Mouse (Mus musculus): ENCODE results near the gene Hsp90ab1. TPM values are rescaled to one million over a fixed set of nuclear protein-coding genes. Genes with fewer than 3 reads are reported as not detected.

Gene Hsp90ab1
- polyA plus RNA-seq, 1 experiment from 2014 or later: 1,555 TPM

GRCm38 (mm10) chr17:45542129-45542528 is 30.9 kb downstream of the Hsp90ab1 start:
- 42% methylated on average over 6 of the region's 6 CpGs for WGBS
- H3K9ac ChIP-seq: no peak overlapping the region
- peaks cover 36% of the 10 kb centered on the region for H3K4me1 ChIP-seq (replicated peaks)
- peaks cover 12% of the 10 kb centered on the region; the same call in 1 of the 2 replicates for H3K36me3 ChIP-seq
- H3K27ac ChIP-seq (replicated peaks): no peak overlapping the region
- no peak overlapping the region for H3K4me2 ChIP-seq
- no peak for ATAC-seq (ENCODE audit: low FRiP score, low read depth)
- H3K4me3 ChIP-seq: no peak overlapping the region
- H3K27me3 ChIP-seq: peaks cover 17% of the 10 kb centered on the region
- H3K9me3 ChIP-seq: no peaks in the 10 kb centered on the region

- Histone ChIP-seq H3K9ac (no peak overlapping the region), H3K4me1 (replicated peaks) (peaks cover 14% of the 10 kb centered on the region), H3K9me3 (no peaks in the 10 kb centered on the region), H3K4me3 (no peak overlapping the region), H3K27ac (replicated peaks) (no peak overlapping the region), H3K27me3 (0 out of 2 replicates have a peak, but pooled peaks cover 18% of the 10 kb centered on the region), H3K4me2 (no peak overlapping the region), H3K36me3 (peaks cover 4% of the 10 kb centered on the region; the same call in 1 of the 2 replicates)
- no peak for ATAC-seq (ENCODE audit: low FRiP score, low read depth)
- WGBS: 84% methylated on average over 21 of the region's 21 CpGs
Observed at GRCm38 (mm10) chr17:45539664-45540063, 33.4 kb downstream of the Hsp90ab1 start.

GRCm38 (mm10) chr17:45538394-45538793 is 34.7 kb downstream of the Hsp90ab1 start:
- 0 out of 2 replicates have a peak, but pooled peaks cover 3% of the 10 kb centered on the region for H3K4me1 ChIP-seq (replicated peaks)
- no peaks in the 10 kb centered on the region for H3K36me3 ChIP-seq
- H3K27ac ChIP-seq (replicated peaks): no peak overlapping the region
- 56% methylated on average over 4 of the region's 4 CpGs for WGBS
- H3K4me3 ChIP-seq: no peak overlapping the region
- H3K9me3 ChIP-seq: no peaks in the 10 kb centered on the region
- no peak for ATAC-seq (ENCODE audit: low FRiP score, low read depth)
- 0 out of 2 replicates have a peak, but pooled peaks cover 23% of the 10 kb centered on the region for H3K27me3 ChIP-seq
- H3K9ac ChIP-seq: no peak overlapping the region
- no peak overlapping the region for H3K4me2 ChIP-seq

GRCm38 (mm10) chr17:45536264-45536663 is 36.8 kb downstream of the Hsp90ab1 start:
- Histone ChIP-seq H3K36me3 (no peaks in the 10 kb centered on the region), H3K27ac (replicated peaks) (no peak overlapping the region), H3K9ac (no peak overlapping the region), H3K27me3 (0 out of 2 replicates have a peak, but pooled peaks cover 25% of the 10 kb centered on the region), H3K4me2 (no peak overlapping the region), H3K4me1 (replicated peaks) (no peaks in the 10 kb centered on the region), H3K9me3 (no peaks in the 10 kb centered on the region), H3K4me3 (no peak overlapping the region)
- no peak for ATAC-seq (ENCODE audit: low FRiP score, low read depth)
- WGBS: 16% methylated on average over 5 of the region's 5 CpGs

GRCm38 (mm10) chr17:45532896-45533295 is 40.2 kb downstream of the Hsp90ab1 start:
- peaks cover 34% of the 10 kb centered on the region for H3K27me3 ChIP-seq
- H3K4me2 ChIP-seq: no peak overlapping the region
- no peak overlapping the region for H3K4me3 ChIP-seq
- H3K36me3 ChIP-seq: no peaks in the 10 kb centered on the region
- no peak overlapping the region for H3K9ac ChIP-seq
- 59% methylated on average over 15 of the region's 15 CpGs for WGBS
- H3K9me3 ChIP-seq: no peaks in the 10 kb centered on the region
- no peaks in the 10 kb centered on the region for H3K4me1 ChIP-seq (replicated peaks)
- ATAC-seq (ENCODE audit: low FRiP score, low read depth): no peak
- no peak overlapping the region for H3K27ac ChIP-seq (replicated peaks)

GRCm38 (mm10) chr17:45530346-45530782 is 42.7 kb downstream of the Hsp90ab1 start:
- Histone ChIP-seq H3K27me3 (peaks cover 22% of the 10 kb centered on the region), H3K9ac (no peak overlapping the region), H3K9me3 (no peaks in the 10 kb centered on the region), H3K4me3 (no peak overlapping the region), H3K27ac (replicated peaks) (peak overlapping the region; percentile 42; the same call in 1 of the 2 replicates), H3K36me3 (no peaks in the 10 kb centered on the region), H3K4me1 (replicated peaks) (no peaks in the 10 kb centered on the region), H3K4me2 (no peak overlapping the region)
- peak; percentile 85 for ATAC-seq (ENCODE audit: low FRiP score, low read depth)
- 36% methylated on average over 13 of the region's 13 CpGs for WGBS

GRCm38 (mm10) chr17:45526571-45526970 is 46.5 kb downstream of the Hsp90ab1 start:
- 24% methylated on average over 5 of the region's 5 CpGs for WGBS
- H3K4me2 ChIP-seq: no peak overlapping the region
- peaks cover 9% of the 10 kb centered on the region for H3K27me3 ChIP-seq

GRCm38 (mm10) chr17:45524961-45525360 is 48.1 kb downstream of the Hsp90ab1 start:
- ATAC-seq (ENCODE audit: low FRiP score, low read depth): no peak
- Histone ChIP-seq H3K4me1 (replicated peaks) (peaks cover 18% of the 10 kb centered on the region), H3K4me3 (no peak overlapping the region), H3K9me3 (no peaks in the 10 kb centered on the region), H3K36me3 (no peaks in the 10 kb centered on the region), H3K4me2 (no peak overlapping the region), H3K27me3 (peaks cover under 1% of the 10 kb centered on the region; the same call in 1 of the 2 replicates), H3K27ac (replicated peaks) (0 out of 2 replicates have a peak overlapping the region, but pooled peaks have one; percentile 2), H3K9ac (no peak overlapping the region)
- 63% methylated on average over 4 of the region's 4 CpGs for WGBS

More at GRCm38 (mm10) chr17:45526571-45526970, 46.5 kb downstream of the Hsp90ab1 start:
- Histone ChIP-seq H3K9me3 (no peaks in the 10 kb centered on the region), H3K4me1 (replicated peaks) (peaks cover 18% of the 10 kb centered on the region), H3K36me3 (no peaks in the 10 kb centered on the region), H3K4me3 (no peak overlapping the region), H3K9ac (no peak overlapping the region), H3K27ac (replicated peaks) (no peak overlapping the region)
- no peak for ATAC-seq (ENCODE audit: low FRiP score, low read depth)

GRCm38 (mm10) chr17:45523263-45523662 is 49.8 kb downstream of the Hsp90ab1 start, which contains the start of gene Tcte1:
Gene Tcte1, plus strand, starts transcription at chr17:45523434.
- 0% methylated on average over 21 of the region's 21 CpGs for WGBS
- peak; percentile 75 for ATAC-seq (ENCODE audit: low FRiP score, low read depth)
- Histone ChIP-seq H3K36me3 (no peaks in the 10 kb centered on the region), H3K27ac (replicated peaks) (no peak within 1 kb of the TSS; the same call in 1 of the 2 replicates), H3K9me3 (no peaks in the 10 kb centered on the region), H3K9ac (peak within 1 kb of the TSS; percentile 35), H3K4me2 (peak within 1 kb of the TSS; percentile 76), H3K4me1 (replicated peaks) (peaks cover 18% of the 10 kb centered on the region), H3K4me3 (peak within 1 kb of the TSS; percentile 33), H3K27me3 (no peaks in the 10 kb centered on the region)

- Histone ChIP-seq H3K27ac (replicated peaks) (no peak overlapping the region; the same call in 1 of the 2 replicates), H3K36me3 (no peaks in the 10 kb centered on the region), H3K4me1 (replicated peaks) (peaks cover 21% of the 10 kb centered on the region), H3K27me3 (no peaks in the 10 kb centered on the region), H3K9ac (no peak overlapping the region), H3K9me3 (no peaks in the 10 kb centered on the region), H3K4me2 (no peak overlapping the region), H3K4me3 (no peak overlapping the region)
- 78% methylated on average over 11 of the region's 11 CpGs for WGBS
- ATAC-seq (ENCODE audit: low FRiP score, low read depth): no peak
Observed at GRCm38 (mm10) chr17:45520136-45520535, 52.9 kb downstream of the Hsp90ab1 start.

- H3K4me3 ChIP-seq: no peak overlapping the region
- H3K9me3 ChIP-seq: no peaks in the 10 kb centered on the region
- H3K27me3 ChIP-seq: no peaks in the 10 kb centered on the region
- no peaks in the 10 kb centered on the region for H3K36me3 ChIP-seq
- peak overlapping the region; percentile 62 for H3K27ac ChIP-seq (replicated peaks)
- WGBS: 79% methylated on average over 12 of the region's 12 CpGs
- no peak for ATAC-seq (ENCODE audit: low FRiP score, low read depth)
- peaks cover 21% of the 10 kb centered on the region for H3K4me1 ChIP-seq (replicated peaks)
- H3K9ac ChIP-seq: no peak overlapping the region
- no peak overlapping the region for H3K4me2 ChIP-seq
Observed at GRCm38 (mm10) chr17:45518766-45519475, 54.1 kb downstream of the Hsp90ab1 start.

All from hindbrain, embryonic 15.5 days (tissue).